Mouse (Mus musculus) heart, adult 2 months (tissue): ENCODE measurements around the gene Tmem198. TPM values are rescaled to one million over a fixed set of nuclear protein-coding genes. Genes with fewer than 3 reads are reported as not detected.
A peak's percentile ranks its signal among the peaks of the same experiment; 100 is the strongest.

ENCODE experiments used
- DNase-seq, 2 experiments: peaks; one replicate each; pipeline ENCODE4 v3.0.0; 2021
- H3K27ac ChIP-seq: fragments of 200-600 bp; 2 replicates; pipeline ENCODE4 v1.8.1; 2022
- H3K27me3 ChIP-seq: fragments of 200-500 bp; 2 replicates; pipeline ENCODE4 v1.6.1; 2012; ENCODE audit warnings: mild to moderate bottlenecking, low read length, inconsistent platforms, mixed read lengths; ENCODE audit not compliant: control insufficient read depth, insufficient read depth
- H3K36me3 ChIP-seq: fragments of 200-500 bp; 2 replicates; pipeline ENCODE4 v1.6.1; 2012; ENCODE audit warnings: low read length, inconsistent platforms; ENCODE audit not compliant: control insufficient read depth, insufficient read depth
- H3K4me1 ChIP-seq: fragments of 200-500 bp; 2 replicates; pipeline ENCODE4 v1.6.1; 2011; ENCODE audit warnings: low read length; ENCODE audit not compliant: control insufficient read depth, insufficient read depth
- H3K4me3 ChIP-seq: fragments of 200-600 bp; 2 replicates; pipeline ENCODE4 v1.8.1; 2022
- H3K79me2 ChIP-seq: fragments of 200-500 bp; replicated peaks from 2 replicates; pipeline ENCODE4 v1.6.1; 2012; ENCODE audit warnings: mild to moderate bottlenecking, inconsistent platforms, low read length, moderate library complexity, mixed read lengths; ENCODE audit not compliant: control insufficient read depth, insufficient read depth
- H3K9ac ChIP-seq: fragments of 200-500 bp; 2 replicates; pipeline ENCODE4 v1.6.1; 2012; ENCODE audit warnings: low read depth, mild to moderate bottlenecking, control low read depth, inconsistent platforms, low read length, mixed read lengths
- CTCF ChIP-seq: fragments of 200-600 bp; IDR thresholded peaks from 2 replicates; pipeline ENCODE4 v1.8.1; 2022; ENCODE audit warnings: antibody characterized with exemption, mild to moderate bottlenecking, moderate library complexity
- EP300 ChIP-seq: fragments of 200-500 bp; IDR thresholded peaks from 2 replicates; pipeline ENCODE4 v1.6.1; 2011; ENCODE audit warnings: low read depth, low read length, control low read depth; ENCODE audit not compliant: insufficient read depth
- POLR2A ChIP-seq: fragments of 200-500 bp; IDR thresholded peaks from 2 replicates; pipeline ENCODE4 v1.6.1; 2011; ENCODE audit warnings: mild to moderate bottlenecking, low read depth, low read length, control low read depth; ENCODE audit not compliant: insufficient read depth
- WGBS: fragments of 180-500 bp; shearing (Covaris S2); methylation state at CpG from one replicate; pipeline ENCODE4 v1.1.7; 2018; 5-methylcytosine and 5-hydroxymethylcytosine counted together
- intact Hi-C: fragments of 180-260 bp; cut with DNase I; formaldehyde crosslinking; loops from one replicate; pipeline ENCODE4 v1.15.1; 2025
- long read RNA-seq: library from polyadenylated mRNA; stranded (forward); transcript quantifications from one replicate; pipeline ENCODE4 v2.0.0, GENCODE M21; 2021
- polyA plus RNA-seq: library from polyadenylated mRNA; depleted of rRNA; stranded (reverse); fragments of >200 nt; gene quantifications from 2 replicates; pipeline ENCODE4 v1.2.3, GENCODE M21; 2012; rRNA removed
- total RNA-seq, 2 experiments: library from RNA; stranded (reverse); gene quantifications; 2 replicates each; pipeline ENCODE4 v1.2.3; 2021

Tmem198 gene
- total RNA-seq (under 1 TPM; 0.21 to 0.66 TPM), polyA plus RNA-seq (0.39 and 0.73 TPM in 2 replicates)
- long read RNA-seq, partial matches to known transcripts, result 0 of 2 reads
- long read RNA-seq, other reads (novel, unspliced or antisense), result 0 of 2 reads

DNA sequence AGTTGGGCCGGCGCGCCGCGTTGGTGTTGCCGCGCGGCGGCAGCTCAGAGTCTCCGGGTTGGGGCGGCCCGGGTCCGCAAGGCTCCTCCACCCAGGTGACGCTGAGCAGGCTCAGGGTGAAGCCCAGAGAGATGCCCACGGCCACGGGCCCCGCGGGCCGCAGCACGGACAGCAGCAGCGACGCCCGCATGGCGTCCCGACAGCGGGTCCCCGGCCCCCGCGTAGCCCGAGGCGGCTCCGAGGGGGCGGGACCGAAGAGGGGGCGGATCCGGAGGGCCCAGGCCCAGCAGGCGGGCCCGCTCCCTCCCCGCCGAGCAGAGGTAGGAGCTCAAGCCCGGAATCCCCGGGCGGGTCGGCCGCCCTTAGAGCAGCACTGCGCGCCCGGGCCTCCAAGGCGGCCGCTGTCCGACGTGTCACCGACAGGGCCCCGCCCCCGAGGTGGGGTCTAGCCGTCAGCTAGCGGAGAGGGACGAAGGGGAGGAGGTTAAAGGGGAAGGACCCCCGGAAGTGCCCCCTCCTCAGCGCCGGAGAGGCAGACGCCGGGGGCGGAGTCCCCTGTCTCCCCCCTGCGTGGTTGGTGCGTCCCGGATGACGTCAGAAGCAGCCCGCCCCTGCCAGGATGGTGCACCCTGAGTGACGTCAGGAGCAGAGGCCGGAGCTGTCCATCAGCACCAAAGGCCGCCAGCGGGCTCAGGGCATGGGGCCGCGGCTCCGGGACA lies at the start of gene Tmem198, which contains the start of gene Chpf:
TSS of gene Tmem198 (plus strand) at position 617 of the 719 bp plus-strand sequence.
TSS of gene Chpf (minus strand) at position 392 of the 719 bp plus-strand sequence.
- DNase-seq, result peak; percentile 94 to 95
- H3K79me2 ChIP-seq, result no peaks in the 10 kb centered on the region
- H3K27ac ChIP-seq, result peak within 1 kb of the TSS; percentile 66
- peak within 1 kb of the TSS; percentile 78 for H3K9ac ChIP-seq
- TF ChIP-seq POLR2A (0 out of 2 replicates have a peak, but pooled peaks have one; percentile 38), EP300 (no peak)
- under 1% methylated on average over 76 of the region's 76 CpGs for WGBS
- H3K36me3 ChIP-seq, result no peaks in the 10 kb centered on the region
- peaks cover 6% of the 10 kb centered on the region for H3K27me3 ChIP-seq
- intact Hi-C loops, result loop anchor here (2.0 to 5.0 kb wide), 2 partner anchors 26 to 78 kb away; no protein-coding TSS in a partner anchor
- peaks cover 4% of the 10 kb centered on the region for H3K4me1 ChIP-seq
- H3K4me3 ChIP-seq, result peak within 1 kb of the TSS; percentile 72

DNA sequence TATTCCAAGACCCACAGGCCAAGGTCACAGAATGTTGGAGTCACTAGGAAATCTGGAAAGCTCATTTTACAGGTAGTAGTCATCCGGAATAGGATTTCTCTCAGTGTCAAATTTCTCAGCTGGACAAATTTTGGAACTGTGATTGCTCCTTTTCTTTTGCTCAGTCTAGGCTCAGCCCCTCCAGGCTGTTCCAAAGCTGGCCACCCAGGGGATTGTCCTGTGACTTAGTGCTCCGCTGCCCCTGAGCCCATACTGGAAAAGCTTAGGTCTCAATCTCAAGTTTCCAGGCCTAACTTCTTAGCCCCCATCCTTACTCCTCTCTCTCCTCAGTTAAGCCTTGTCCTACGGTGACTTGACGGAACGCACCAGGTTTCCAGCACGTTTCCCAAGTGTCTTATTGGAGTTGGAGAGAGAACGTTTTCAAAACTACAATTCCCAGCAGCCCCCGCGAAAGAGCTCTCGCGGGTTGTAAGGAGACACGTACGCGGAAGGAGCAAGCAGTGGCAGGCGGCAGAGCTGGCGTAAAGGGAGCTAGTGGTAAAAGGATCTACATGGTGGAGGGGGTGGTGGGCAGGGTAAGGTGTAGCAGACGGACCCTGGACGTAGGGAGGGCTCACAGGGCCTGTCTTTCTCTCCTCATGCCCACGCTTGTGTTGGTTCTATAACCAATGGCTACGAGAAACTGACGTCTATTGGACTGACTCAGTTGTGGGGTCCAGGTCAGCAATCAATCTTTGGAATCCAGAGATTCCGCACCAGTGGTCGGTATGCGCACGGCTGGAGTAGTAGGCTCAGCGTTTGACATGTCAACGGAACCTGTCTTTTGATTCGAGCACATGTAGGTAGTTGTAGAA lies 43.6 kb upstream of the Tmem198 start, which contains the start of gene Gmppa:
TSS of gene Gmppa (plus strand) at position 456 of the 854 bp plus-strand sequence.
- DNase-seq, result peak; percentile 85 to 87
- no peaks in the 10 kb centered on the region for H3K27me3 ChIP-seq
- H3K36me3 ChIP-seq, result no peaks in the 10 kb centered on the region
- H3K27ac ChIP-seq, result peak within 1 kb of the TSS; percentile 83
- 4% methylated on average over 28 of the region's 28 CpGs for WGBS
- H3K4me3 ChIP-seq, result peak within 1 kb of the TSS; percentile 64
- TF ChIP-seq EP300 (no peak), POLR2A (peak; percentile 91)
- peaks cover 2% of the 10 kb centered on the region for H3K4me1 ChIP-seq
- peak within 1 kb of the TSS; percentile 87 for H3K9ac ChIP-seq
- intact Hi-C loops, result loop anchor here (10.0 kb wide), 1 partner anchor 241 kb away; the partner anchor contains the start of genes Ankzf1 and Atg9a
- no peaks in the 10 kb centered on the region for H3K79me2 ChIP-seq

DNA sequence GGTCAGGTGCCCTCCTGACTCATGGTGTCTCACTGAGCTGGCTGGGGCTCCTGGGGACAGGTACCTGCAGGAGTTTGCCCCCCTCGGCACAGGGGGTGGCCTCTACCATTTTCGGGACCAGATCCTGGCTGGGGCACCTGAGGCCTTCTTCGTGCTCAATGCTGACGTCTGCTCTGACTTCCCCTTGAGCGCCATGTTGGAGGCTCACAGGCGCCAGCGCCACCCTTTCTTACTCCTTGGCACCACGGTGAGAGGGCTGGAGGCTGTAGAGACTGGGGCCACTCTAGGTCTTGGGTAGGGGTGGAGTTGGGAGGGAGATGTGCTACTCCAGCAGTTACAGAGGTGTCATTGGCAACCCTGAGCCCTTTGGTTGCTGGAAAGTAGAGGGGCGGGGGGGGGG lies 40.5 kb upstream of the Tmem198 start:
- intact Hi-C loops, result loop anchor here (10.0 kb wide), 1 partner anchor 244 kb away; the partner anchor contains the start of genes Ankzf1 and Atg9a
- no peak for TF ChIP-seq EP300
- no peak for TF ChIP-seq CTCF
- no peak for TF ChIP-seq POLR2A
- H3K27me3 ChIP-seq, result no peaks in the 10 kb centered on the region
- H3K4me1 ChIP-seq, result peaks cover 2% of the 10 kb centered on the region
- no peak overlapping the region for H3K4me3 ChIP-seq
- H3K9ac ChIP-seq, result no peak overlapping the region
- no peak overlapping the region for H3K27ac ChIP-seq
- DNase-seq, result no peak
- WGBS, result 89% methylated on average over 8 of the region's 9 CpGs
- H3K36me3 ChIP-seq, result no peaks in the 10 kb centered on the region
- no peaks in the 10 kb centered on the region for H3K79me2 ChIP-seq

DNA sequence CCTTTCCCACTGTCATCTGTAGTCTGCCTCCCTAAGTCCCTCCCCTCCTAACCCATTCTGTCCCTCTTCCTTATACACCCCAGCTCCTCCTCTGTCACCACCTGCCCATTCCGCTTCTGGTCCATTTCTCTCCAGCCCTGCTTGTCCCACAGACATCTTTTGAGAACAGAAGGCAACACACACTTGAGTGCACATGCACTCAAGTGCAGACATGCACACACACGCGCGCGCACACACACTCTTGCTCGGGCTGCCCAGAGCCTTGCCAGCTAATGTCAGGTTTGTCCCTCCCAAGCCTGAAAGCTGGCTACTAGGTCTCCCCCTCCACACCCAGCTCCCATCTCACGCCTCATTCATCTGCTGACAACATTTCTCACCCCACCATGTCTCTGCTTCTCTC lies 38.7 kb upstream of the Tmem198 start:
- Histone ChIP-seq H3K4me1 (peaks cover under 1% of the 10 kb centered on the region), H3K4me3 (no peak overlapping the region), H3K79me2 (no peaks in the 10 kb centered on the region), H3K27me3 (no peaks in the 10 kb centered on the region), H3K9ac (no peak overlapping the region), H3K36me3 (no peaks in the 10 kb centered on the region), H3K27ac (no peak overlapping the region)
- 95% methylated on average over 7 of the region's 7 CpGs for WGBS
- DNase-seq, result no peak
- intact Hi-C loops, result no loop called here
- TF ChIP-seq EP300 (no peak), POLR2A (no peak), CTCF (no peak)

DNA sequence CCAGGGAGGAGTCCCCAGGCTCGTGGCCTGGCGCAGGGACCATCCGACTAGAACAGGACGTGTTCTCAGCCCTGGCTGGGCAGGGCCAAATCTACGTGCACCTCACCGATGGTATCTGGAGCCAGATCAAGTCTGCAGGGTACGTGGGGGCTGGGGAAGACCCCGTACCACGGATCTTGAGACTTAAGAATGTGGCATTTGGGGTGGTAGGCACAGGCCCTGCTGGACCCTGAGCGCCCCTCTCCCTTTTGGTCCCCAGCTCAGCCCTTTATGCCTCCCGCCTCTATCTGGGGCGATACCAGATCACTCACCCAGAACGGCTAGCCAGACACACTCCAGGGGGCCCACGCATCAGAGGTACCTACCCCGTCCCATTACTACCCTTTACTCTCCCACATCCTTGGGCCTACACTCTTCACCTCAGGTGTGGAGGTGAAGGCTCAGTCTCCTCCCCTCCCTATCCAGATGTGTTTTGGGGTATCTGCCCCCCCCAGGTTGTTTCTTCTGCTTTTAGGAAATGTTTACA lies 37.8 kb upstream of the Tmem198 start:
- no peak for DNase-seq
- no peaks in the 10 kb centered on the region for H3K36me3 ChIP-seq
- no peak overlapping the region for H3K27ac ChIP-seq
- WGBS, result 90% methylated on average over 15 of the region's 15 CpGs
- intact Hi-C loops, result no loop called here
- no peak overlapping the region for H3K4me3 ChIP-seq
- H3K27me3 ChIP-seq, result no peaks in the 10 kb centered on the region
- no peak overlapping the region for H3K9ac ChIP-seq
- no peaks in the 10 kb centered on the region for H3K79me2 ChIP-seq
- H3K4me1 ChIP-seq, result no peaks in the 10 kb centered on the region
- no peak for TF ChIP-seq CTCF
- no peak for TF ChIP-seq EP300
- no peak for TF ChIP-seq POLR2A
